Mouse (Mus musculus): ENCODE measurements around the gene S100z. TPM values are rescaled to one million over a fixed set of nuclear protein-coding genes. Genes with fewer than 3 reads are reported as not detected.

The S100z gene
- polyA plus RNA-seq, 1 experiment from 2014 or later, result not detected

DNA sequence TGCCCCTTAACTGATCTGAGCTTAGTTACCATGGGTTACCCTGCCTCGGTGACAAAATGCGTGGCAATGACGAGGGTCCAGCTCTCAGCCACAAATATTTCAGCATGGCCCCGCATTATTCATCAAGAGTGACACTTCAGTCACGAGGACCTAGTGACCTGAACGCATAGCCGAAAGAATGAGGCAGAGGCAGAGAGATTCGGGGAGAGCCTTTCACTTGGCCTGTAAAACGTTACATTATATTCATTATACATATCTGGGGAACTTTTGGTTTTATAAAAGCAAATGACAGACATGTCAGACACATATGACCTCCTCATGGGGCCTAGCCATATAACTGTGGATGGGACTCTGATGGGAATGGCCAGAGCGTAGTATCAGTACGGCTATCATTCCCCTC, 33.7 kb downstream of the S100z start, which contains the start of gene Crhbp:
Crhbp (minus strand) TSS at position 101 of the 400 bp plus-strand sequence.
- DNase-seq (ENCODE audit: low read depth, low spot score) (no peak), ATAC-seq (no peak)
- ChIA-PET CTCF (no interaction called here), POLR2A (no interaction called here)
- no peak for TF ChIP-seq CTCF (IDR thresholded peaks at IDR 0.05)
- peaks cover 6% of the 10 kb centered on the region for H3K27me3 ChIP-seq
- in situ Hi-C loops (cut with MboI; ENCODE audit: low pct_unique_long_range_greater_than_20kb), result no loop called here

DNA sequence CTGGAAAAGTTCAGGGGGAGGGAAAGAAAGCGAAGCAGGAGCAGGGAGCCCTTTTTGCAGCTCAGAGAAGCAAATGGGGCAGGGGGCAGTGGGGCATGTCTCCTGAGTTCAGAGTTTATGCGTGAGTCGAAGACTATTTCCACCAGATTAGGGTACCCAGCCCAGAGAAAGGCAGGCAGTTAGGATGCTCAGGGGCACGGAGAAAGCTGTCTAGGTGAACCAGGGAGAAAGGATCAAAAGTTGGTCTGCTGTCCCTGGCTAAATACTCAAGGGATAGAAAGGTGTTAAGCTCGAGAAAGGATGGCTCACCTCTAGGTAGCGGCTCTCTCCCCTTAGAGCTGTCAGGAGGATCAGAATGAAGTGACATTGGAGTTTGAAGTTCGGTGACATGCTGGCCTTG, 34.2 kb downstream of the S100z start:
- ATAC-seq (no peak), DNase-seq (ENCODE audit: low read depth, low spot score) (no peak)

DNA sequence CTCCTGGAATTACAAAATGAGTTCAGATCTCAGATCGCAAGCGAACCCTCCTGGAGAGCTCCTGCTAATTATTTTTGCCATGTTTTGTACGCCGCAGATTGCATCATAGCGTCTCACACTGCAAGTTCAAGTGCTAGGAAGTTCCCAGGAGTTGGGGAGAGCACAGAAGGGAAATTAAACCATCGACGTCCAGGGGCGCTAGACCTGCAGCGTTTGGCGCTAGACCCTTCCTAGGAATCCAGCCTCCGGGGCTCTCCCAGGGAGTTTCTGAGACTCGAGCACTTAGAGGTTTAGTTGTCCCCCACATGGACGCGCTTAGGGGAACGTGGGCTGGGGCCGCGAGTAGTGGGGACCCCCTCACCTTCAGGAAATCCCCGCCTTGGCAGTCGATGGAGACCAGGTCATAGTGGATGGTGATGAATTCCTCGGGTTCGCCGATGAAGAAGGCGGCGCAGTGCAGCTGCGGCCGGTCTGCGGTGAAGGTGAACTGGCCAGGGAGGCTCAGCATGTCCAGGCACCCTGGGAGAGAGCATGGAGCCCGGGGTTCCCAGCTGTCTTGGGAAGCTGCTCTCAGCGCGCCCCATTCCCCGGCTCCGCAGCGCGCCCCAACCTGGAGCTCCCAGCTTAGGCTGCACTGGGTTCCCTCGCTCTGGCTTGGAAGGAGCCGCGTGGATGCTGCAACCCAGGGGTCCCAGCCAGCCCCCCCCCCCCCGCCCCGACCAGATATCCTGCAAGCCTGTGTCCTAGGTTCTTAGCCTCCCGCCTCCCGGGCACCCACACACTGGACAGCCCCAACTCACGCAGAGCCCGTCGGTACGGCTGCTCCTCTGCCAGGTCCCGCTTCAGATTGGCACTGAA, 34.9 kb downstream of the S100z start:
- peaks cover 6% of the 10 kb centered on the region for H3K27me3 ChIP-seq
- in situ Hi-C loops (cut with MboI; ENCODE audit: low pct_unique_long_range_greater_than_20kb), result no loop called here
- no peak for TF ChIP-seq CTCF (IDR thresholded peaks at IDR 0.05)
- DNase-seq (ENCODE audit: low read depth, low spot score), result no peak
- ATAC-seq, result no peak
- ChIA-PET POLR2A (no interaction called here), CTCF (no interaction called here)

More for the DNA sequence above, 34.2 kb downstream of the S100z start:
- ChIA-PET CTCF (no interaction called here), POLR2A (no interaction called here)
- no peak for TF ChIP-seq CTCF (IDR thresholded peaks at IDR 0.05)
- H3K27me3 ChIP-seq, result peaks cover 6% of the 10 kb centered on the region
- in situ Hi-C loops (cut with MboI; ENCODE audit: low pct_unique_long_range_greater_than_20kb), result no loop called here

DNA sequence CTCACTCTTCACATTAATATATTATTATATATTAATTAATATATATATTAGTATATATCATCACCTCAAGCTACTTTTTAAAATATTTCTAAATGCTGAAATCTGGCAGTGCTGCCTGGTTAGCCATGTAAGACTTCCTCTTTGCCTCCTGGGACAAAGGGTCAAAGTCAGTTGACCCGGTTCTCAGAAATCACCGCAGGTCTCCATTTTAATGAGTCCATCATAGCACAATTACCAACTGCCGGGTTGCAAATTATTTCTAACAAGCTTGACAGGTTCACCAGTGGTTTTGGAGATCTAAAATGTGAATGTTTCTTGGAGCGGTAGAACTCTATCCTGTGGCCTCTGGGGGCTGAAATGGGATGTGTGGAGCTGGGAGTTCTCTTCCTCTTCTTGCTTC, 35.6 kb downstream of the S100z start:
- CTCF ChIA-PET, result no interaction called here
- DNase-seq (ENCODE audit: low read depth, low spot score), result no peak

DNA sequence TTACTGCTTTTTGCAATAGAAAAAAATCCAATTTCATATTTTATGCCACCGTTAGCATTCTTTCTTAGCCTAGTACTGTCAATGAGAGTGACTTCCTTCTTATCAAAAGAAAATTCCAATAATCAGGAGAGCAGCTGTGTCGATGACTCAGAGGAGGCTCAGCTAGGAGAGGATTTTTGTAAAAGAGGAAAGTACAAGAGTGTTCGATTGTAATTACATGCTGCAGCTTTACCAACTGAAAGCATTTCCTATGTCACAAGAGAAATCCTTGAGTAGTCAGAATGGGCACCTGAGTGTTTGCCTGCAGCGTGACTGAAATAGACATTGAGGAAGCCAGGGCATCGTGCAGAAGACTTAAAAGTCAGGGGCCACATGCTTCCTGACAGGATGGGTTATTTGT, 39.0 kb downstream of the S100z start:
- ChIA-PET POLR2A (no interaction called here), CTCF (interaction anchor here (2.3 kb wide), 1 partner anchor 9 kb away, joined by 7 read pairs; no protein-coding TSS in a partner anchor)
- in situ Hi-C loops (cut with MboI; ENCODE audit: low pct_unique_long_range_greater_than_20kb), result no loop called here
- peaks cover 10% of the 10 kb centered on the region for H3K27me3 ChIP-seq
- TF ChIP-seq CTCF (IDR thresholded peaks at IDR 0.05), result no peak
- no peak for DNase-seq (ENCODE audit: low read depth, low spot score)
- ATAC-seq, result no peak

More for the DNA sequence above, 35.6 kb downstream of the S100z start:
- peaks cover 6% of the 10 kb centered on the region for H3K27me3 ChIP-seq
- ATAC-seq, result no peak
- POLR2A ChIA-PET, result no interaction called here
- in situ Hi-C loops (cut with MboI; ENCODE audit: low pct_unique_long_range_greater_than_20kb), result no loop called here
- no peak for TF ChIP-seq CTCF (IDR thresholded peaks at IDR 0.05)

DNA sequence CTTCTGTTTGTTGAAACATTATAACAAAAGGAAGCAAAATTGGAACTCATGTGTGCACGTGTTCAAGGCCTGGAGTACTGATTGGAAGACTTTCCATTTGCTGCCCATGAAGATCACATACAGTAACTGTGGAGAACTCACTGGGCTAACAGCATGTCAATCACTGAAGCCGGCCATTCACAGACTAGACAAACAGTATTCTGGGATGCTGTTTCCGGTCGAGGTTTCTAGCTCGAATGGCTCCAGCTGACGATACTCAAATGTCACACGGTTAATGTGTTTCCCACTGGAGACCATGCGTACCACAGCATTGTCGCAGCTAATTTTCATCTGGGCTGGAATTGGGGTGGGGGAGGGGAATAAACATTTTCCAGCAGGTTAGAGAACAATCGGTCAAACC, 46.8 kb downstream of the S100z start:
- CTCF ChIA-PET, result interaction anchor here (0.8 kb wide), 1 partner anchor 14 kb away, joined by 4 read pairs; no protein-coding TSS in a partner anchor
- ATAC-seq, result no peak
- H3K27me3 ChIP-seq, result peaks cover 8% of the 10 kb centered on the region
- in situ Hi-C loops (cut with MboI; ENCODE audit: low pct_unique_long_range_greater_than_20kb), result no loop called here
- DNase-seq (ENCODE audit: low read depth, low spot score), result no peak
- no peak for TF ChIP-seq CTCF (IDR thresholded peaks at IDR 0.05)
- POLR2A ChIA-PET, result no interaction called here

DNA sequence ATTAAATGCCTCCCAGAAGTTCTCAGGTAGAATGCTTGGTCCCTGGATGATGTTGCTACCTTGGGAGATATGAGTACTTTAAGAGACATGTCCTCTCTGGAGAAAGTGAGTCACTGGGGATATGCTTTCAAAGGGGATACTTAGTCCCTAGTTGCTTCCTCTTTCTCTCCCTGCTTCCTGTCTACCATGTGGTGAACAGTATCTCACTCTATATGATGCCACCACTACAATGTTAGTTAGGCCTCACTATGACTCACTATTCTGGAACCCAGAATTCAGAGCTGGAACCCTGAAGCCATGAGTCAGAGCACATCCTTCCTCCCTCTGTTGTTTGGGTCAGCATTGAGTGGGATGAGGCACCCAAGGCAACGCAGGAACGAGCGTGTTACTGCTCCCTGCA, 51.0 kb downstream of the S100z start:
- ATAC-seq (no peak), DNase-seq (ENCODE audit: low read depth, low spot score) (no peak)
- no peak for TF ChIP-seq CTCF (IDR thresholded peaks at IDR 0.05)
- in situ Hi-C loops (cut with MboI; ENCODE audit: low pct_unique_long_range_greater_than_20kb), result no loop called here
- ChIA-PET POLR2A (no interaction called here), CTCF (no interaction called here)
- peaks cover 4% of the 10 kb centered on the region for H3K27me3 ChIP-seq

Other genes starting within 250 kb of the S100z start
- gene Pde8b, start 228.4 kb downstream of the S100z start, polyA plus RNA-seq (2021), result 1.2 TPM
- 47.2 TPM for gene Zbed3, start 155.1 kb downstream of the S100z start, polyA plus RNA-seq (2021)
- gene Aggf1, start 103.4 kb downstream of the S100z start, polyA plus RNA-seq (2021), result 46.6 TPM
- not detected for gene Crhbp, start 33.8 kb downstream of the S100z start, polyA plus RNA-seq (2021)
- gene F2rl1, start 46.5 kb upstream of the S100z start, polyA plus RNA-seq (2021), result 34.4 TPM
- gene F2r, start 139.8 kb upstream of the S100z start, polyA plus RNA-seq (2021), result 168 TPM
- gene F2rl2, start 218.1 kb upstream of the S100z start, polyA plus RNA-seq (2021), result not detected